Mouse (Mus musculus): ENCODE measurements around the gene Cdrt4. TPM values are rescaled to one million over a fixed set of nuclear protein-coding genes. Genes with fewer than 3 reads are reported as not detected.
A peak's percentile ranks its signal among the peaks of the same experiment; 100 is the strongest.

Gene Cdrt4
- polyA plus RNA-seq, 1 experiment = 0.12 TPM

DNA sequence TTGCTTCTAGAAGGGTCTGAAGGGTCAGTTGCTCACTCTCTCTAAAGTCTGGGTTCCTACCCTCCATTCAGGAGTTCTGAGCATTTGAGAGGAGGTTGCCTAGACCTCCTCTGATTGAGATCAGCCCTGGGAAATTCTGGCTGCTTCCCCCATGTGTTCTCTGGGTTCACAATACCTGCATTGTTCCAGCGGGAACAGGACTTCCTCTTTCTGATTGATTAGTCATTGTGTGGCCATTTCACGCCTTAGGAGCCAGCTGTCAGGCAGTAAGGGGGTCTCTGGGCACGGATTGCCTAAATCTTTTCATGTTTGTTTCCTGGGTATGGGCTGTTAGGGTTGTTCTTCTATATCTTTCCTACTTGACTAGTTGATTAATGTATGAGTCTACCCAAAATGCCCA is 32.8 kb downstream of the Cdrt4 start:
- no peak for TF ChIP-seq CTCF (IDR thresholded peaks at IDR 0.05; ENCODE audit: borderline replicate concordance, extremely low read depth, insufficient read depth, insufficient read length)
- TF ChIP-seq POLR2A (IDR thresholded peaks at IDR 0.05; ENCODE audit: borderline replicate concordance, extremely low read depth, insufficient read depth, insufficient read length, poor library complexity, severe bottlenecking) = no peak
- DNase-seq (ENCODE audit: low read depth) = peak; percentile 79

DNA sequence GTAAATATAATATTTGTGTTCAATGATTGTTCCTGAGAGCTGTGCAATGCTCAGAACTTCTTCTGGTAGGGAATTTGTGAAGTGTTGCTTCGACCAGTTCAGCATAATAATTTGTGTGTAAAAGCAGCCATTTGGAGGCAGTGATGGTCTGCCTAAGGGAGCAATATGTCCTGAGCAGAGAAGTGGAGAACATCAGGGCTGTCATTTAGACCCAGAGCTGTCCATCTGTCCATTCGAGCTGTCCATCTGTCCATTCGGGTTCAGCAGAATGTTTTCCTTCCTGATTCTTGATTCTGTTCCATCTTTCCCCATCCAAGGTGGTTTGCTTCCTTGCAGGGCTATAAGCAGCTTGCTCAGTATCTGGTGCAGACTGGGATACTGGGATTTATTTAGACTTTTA is 33.4 kb downstream of the Cdrt4 start:
- DNase-seq (ENCODE audit: low read depth) = peak; percentile 15
- no peak for TF ChIP-seq POLR2A (IDR thresholded peaks at IDR 0.05; ENCODE audit: borderline replicate concordance, extremely low read depth, insufficient read depth, insufficient read length, poor library complexity, severe bottlenecking)
- TF ChIP-seq CTCF (IDR thresholded peaks at IDR 0.05; ENCODE audit: borderline replicate concordance, extremely low read depth, insufficient read depth, insufficient read length) = no peak

DNA sequence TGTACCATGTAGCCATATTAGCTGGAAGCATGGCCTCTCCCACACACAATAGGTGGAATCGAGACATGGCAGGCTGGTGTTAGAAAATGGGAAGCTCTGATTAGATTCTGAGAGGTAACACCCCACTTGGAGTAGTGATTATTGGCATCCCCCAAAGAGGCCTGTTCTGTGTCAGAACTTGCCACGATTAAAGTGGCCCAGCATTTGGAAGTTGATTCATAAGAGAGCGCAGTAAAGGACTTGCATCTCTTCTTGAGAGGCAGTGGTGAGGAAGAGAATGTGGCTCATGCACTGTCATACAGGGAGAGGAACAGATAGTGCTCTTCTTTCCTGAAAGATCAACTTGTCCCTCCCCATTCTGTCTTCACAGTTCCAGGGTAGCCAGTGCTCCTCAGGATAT is 34.1 kb downstream of the Cdrt4 start:
- TF ChIP-seq POLR2A (IDR thresholded peaks at IDR 0.05; ENCODE audit: borderline replicate concordance, extremely low read depth, insufficient read depth, insufficient read length, poor library complexity, severe bottlenecking) (no peak), CTCF (IDR thresholded peaks at IDR 0.05; ENCODE audit: borderline replicate concordance, extremely low read depth, insufficient read depth, insufficient read length) (no peak)
- DNase-seq (ENCODE audit: low read depth) = no peak

DNA sequence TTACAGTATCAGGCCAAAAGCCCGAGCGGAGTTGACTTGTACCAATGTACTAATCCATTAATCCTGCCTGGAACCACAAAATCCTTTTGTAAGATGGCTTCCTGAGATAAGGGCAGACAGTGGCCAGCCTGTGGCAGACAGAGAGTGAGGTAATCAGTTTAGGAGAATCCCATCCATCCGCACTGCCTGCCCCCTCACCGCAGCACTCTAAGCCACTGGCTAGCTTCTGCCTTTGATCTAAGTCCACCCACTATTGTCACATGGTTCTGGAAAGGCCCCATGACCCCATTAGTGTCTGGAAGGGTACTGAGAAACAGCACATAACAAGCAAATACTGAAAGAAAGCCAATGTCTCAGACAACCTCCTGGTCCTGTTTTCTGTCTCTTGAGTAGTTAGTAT is 35.6 kb downstream of the Cdrt4 start:
- no peak for TF ChIP-seq CTCF (IDR thresholded peaks at IDR 0.05; ENCODE audit: borderline replicate concordance, extremely low read depth, insufficient read depth, insufficient read length)
- TF ChIP-seq POLR2A (IDR thresholded peaks at IDR 0.05; ENCODE audit: borderline replicate concordance, extremely low read depth, insufficient read depth, insufficient read length, poor library complexity, severe bottlenecking) = no peak
- no peak for DNase-seq (ENCODE audit: low read depth)

DNA sequence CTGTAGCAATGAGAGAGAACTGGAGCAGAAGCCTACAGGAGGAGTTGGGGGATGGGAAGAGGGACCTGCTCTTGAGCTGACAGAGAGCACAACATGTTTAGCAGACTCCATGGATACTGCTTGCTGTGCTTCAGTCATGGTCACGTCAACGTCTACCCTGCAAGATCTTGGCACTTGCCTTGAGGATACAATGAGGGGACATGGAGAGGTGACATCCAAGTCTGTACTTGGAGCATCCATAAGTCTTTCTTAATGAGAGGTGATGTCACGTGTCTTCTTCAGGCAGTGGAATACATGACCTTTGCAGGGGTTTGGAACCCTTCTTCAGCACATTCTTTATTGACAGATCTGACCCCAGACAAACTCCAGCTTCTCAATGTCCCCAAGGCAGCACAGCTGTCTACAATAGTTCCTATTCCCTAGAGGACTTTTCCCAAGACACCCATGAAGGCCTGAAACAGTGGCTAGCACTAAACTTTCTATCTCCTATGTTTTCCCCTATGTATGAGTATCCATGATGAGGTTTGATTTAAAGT is 39.2 kb downstream of the Cdrt4 start:
- TF ChIP-seq CTCF (IDR thresholded peaks at IDR 0.05; ENCODE audit: borderline replicate concordance, extremely low read depth, insufficient read depth, insufficient read length) = no peak
- TF ChIP-seq POLR2A (IDR thresholded peaks at IDR 0.05; ENCODE audit: borderline replicate concordance, extremely low read depth, insufficient read depth, insufficient read length, poor library complexity, severe bottlenecking) = no peak
- no peak for DNase-seq (ENCODE audit: low read depth)

DNA sequence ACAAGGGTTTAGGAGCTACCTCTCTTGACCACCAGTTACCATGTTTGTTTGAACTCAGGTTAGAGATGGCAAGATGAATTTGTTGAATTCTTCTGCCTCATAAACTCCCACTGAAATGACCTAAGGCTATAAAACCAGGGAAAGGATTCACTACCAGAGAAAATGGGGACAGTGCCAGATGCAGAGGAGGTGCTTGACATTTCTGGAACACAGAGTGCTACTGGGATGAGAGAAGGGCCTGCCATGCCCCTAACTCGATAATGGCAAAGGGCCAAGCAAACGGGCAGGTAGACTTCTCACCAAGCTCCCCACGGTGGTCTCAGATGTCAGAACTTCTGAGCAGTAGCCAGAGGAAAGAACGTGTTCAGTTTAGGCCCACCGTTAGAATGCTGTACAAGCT is 39.8 kb downstream of the Cdrt4 start:
- TF ChIP-seq POLR2A (IDR thresholded peaks at IDR 0.05; ENCODE audit: borderline replicate concordance, extremely low read depth, insufficient read depth, insufficient read length, poor library complexity, severe bottlenecking) (no peak), CTCF (IDR thresholded peaks at IDR 0.05; ENCODE audit: borderline replicate concordance, extremely low read depth, insufficient read depth, insufficient read length) (no peak)
- DNase-seq (ENCODE audit: low read depth) = no peak

DNA sequence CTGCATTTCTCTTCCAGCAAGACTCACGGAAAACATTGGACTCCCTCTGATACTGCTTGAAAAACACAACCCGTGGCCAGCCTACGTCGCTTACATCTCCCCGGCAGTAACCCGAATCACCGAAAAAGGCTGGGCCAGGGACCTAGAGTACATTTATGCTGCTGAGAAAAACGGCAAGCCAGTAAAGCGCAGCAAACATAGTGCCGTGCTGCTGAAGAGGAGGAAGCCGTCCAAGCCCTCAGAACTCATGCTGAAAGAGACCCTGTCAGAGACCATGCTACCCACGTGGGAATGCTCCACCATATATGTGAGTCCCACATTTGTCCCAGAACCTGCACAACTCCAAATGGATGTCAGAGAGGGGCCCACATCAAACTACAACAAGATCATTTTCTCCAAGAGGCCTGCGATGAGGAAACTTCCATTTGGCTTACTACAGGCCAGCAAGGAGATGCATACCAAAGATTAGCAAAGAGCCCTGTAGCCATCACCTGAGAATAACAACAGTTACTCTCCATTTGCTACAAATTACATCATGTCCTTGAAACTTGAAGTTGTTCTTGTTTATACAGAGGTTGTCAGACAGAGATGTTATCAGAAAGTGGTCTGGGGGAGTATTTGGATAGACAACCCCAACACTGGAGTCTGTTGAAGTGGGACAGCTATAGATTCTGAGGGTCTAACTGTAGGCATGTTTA is 41.7 kb downstream of the Cdrt4 start:
- DNase-seq (ENCODE audit: low read depth) = no peak

DNA sequence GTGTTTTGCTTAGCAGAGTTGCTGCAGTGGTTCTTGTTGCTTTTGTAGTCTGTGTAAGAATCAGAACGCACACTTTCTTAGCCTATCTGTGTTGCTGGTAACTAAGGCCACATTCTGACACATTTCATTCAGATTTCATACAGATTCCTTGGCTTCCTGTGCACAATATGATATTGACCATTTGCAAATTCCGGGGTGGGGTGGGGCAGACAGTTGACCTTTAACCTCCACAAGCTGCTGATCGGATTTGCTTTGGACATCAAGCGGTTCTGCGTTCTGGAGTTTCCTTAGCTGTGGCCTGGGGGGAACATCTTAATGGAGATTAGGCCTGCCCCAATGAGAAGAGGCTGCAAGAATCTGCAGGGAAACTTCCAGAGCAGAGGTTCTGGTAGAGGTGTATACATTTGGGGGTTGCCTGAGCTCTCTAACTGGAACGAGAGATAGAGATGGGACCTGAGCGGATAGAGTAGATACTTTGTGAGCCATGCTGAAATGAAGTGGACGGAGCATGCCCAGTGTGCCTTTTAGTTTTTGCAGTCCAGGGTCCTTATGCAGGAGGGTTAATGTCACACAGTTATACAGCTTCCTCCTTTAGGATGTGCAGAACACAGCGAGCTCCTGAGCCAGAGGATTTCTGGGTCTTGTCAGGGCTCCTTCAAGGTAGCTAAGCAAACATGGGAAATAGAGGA is 44.2 kb downstream of the Cdrt4 start:
- no peak for DNase-seq (ENCODE audit: low read depth)
- TF ChIP-seq CTCF (IDR thresholded peaks at IDR 0.05; ENCODE audit: borderline replicate concordance, extremely low read depth, insufficient read depth, insufficient read length) (no peak), POLR2A (IDR thresholded peaks at IDR 0.05; ENCODE audit: borderline replicate concordance, extremely low read depth, insufficient read depth, insufficient read length, poor library complexity, severe bottlenecking) (no peak)

More for the DNA sequence above, 41.7 kb downstream of the Cdrt4 start:
- TF ChIP-seq CTCF (IDR thresholded peaks at IDR 0.05; ENCODE audit: borderline replicate concordance, extremely low read depth, insufficient read depth, insufficient read length) (no peak), POLR2A (IDR thresholded peaks at IDR 0.05; ENCODE audit: borderline replicate concordance, extremely low read depth, insufficient read depth, insufficient read length, poor library complexity, severe bottlenecking) (no peak)

DNA sequence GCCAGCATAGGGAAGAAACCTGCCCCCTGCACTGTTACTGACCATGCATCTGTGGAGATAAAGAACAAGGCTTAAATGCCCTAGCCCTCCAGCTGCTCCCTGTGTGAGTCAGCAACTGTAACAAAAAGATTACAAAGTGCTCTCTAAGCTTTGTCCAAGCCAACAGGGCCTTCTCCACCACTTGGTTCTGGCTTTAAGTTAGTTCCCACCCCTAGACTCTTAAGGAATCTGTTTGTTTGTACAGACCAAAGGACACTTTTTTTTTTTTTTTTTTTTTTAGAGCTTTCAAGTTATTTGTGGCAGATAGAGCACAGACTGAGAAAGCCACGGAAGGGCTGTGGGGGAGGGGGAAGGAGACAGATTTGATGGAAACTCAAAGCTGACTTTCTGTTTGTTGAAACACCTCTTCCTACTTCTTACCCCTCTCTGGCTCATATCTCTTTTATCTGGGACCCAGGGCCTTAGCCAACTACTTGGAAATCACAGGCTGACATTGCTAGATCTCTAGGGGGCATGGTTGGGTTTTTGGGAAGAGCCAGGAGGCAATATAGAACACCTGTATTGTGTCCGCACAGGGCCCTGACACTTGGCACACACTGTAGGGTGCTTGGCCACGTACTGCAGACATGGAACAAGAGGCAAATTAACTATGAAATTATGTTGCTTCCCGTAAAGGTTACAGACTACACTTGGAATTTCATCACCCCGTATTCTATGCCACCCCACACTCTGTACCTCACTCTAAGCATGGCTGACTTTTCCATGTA is 44.9 kb downstream of the Cdrt4 start:
- TF ChIP-seq POLR2A (IDR thresholded peaks at IDR 0.05; ENCODE audit: borderline replicate concordance, extremely low read depth, insufficient read depth, insufficient read length, poor library complexity, severe bottlenecking) (no peak), CTCF (IDR thresholded peaks at IDR 0.05; ENCODE audit: borderline replicate concordance, extremely low read depth, insufficient read depth, insufficient read length) (no peak)
- no peak for DNase-seq (ENCODE audit: low read depth)

DNA sequence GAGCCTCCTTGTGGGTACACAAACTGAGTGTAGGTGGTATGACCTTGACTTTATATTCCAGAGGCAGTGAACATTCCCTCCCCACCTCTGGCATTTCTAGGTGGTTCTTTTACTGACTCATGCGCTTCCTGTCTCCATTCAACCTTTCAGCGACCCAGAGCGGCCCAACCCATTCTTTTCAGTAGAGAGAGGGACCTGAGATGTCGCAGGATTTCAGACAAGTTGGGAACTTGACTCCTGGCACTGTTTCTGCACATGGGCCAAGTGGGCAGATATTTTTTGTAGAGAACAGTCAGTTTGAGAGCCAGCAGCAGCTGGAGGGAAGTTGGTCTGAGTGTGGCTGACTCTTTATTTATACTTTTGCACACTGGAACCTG is 45.5 kb downstream of the Cdrt4 start:
- no peak for DNase-seq (ENCODE audit: low read depth)
- no peak for TF ChIP-seq POLR2A (IDR thresholded peaks at IDR 0.05; ENCODE audit: borderline replicate concordance, extremely low read depth, insufficient read depth, insufficient read length, poor library complexity, severe bottlenecking)
- TF ChIP-seq CTCF (IDR thresholded peaks at IDR 0.05; ENCODE audit: borderline replicate concordance, extremely low read depth, insufficient read depth, insufficient read length) = no peak

DNA sequence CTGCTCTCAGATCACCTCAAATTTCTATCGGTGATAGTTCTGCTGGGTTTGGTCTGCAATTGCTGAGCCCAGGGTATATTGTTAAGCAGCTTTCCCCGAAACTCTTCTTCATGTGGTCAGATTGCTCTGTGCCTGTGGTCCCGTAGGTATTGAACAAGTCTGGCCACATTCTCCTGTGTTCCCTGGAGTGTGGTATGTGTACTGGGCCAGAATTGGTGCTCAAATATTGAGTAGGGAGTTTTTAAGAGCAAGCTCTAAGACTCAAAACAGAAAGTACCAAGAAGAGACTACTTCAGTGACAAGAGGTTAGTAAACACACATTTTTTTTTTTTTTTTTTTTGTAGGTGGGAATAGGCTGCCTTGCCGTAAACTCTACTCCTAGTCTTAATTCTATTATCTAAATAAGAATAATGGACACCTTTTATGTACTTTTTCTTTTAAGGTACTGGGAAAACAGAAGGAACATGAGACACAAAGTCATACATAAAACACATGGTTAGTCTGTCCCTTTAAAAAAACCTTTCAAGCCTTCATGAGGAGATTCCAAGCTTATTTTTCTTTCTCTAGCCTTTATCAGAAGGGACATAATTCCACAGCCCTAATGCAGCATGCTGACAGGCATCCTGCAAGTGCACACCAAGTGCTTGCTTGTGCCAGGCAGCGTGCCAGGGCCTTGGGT is 46.2 kb downstream of the Cdrt4 start:
- no peak for DNase-seq (ENCODE audit: low read depth)
- no peak for TF ChIP-seq POLR2A (IDR thresholded peaks at IDR 0.05; ENCODE audit: borderline replicate concordance, extremely low read depth, insufficient read depth, insufficient read length, poor library complexity, severe bottlenecking)
- TF ChIP-seq CTCF (IDR thresholded peaks at IDR 0.05; ENCODE audit: borderline replicate concordance, extremely low read depth, insufficient read depth, insufficient read length) = no peak

All from brain, embryonic 14.5 days (tissue).